Mouse (Mus musculus) spleen, adult 18-20 months (tissue): ENCODE measurements around the gene Gm42906.

Experiments
- DNase-seq, 2 experiments: peaks; one replicate each; pipeline ENCODE4 v3.0.0; 2022; ENCODE audit warnings: mixed read lengths in 2 of 2

Gene Gm42906

DNA sequence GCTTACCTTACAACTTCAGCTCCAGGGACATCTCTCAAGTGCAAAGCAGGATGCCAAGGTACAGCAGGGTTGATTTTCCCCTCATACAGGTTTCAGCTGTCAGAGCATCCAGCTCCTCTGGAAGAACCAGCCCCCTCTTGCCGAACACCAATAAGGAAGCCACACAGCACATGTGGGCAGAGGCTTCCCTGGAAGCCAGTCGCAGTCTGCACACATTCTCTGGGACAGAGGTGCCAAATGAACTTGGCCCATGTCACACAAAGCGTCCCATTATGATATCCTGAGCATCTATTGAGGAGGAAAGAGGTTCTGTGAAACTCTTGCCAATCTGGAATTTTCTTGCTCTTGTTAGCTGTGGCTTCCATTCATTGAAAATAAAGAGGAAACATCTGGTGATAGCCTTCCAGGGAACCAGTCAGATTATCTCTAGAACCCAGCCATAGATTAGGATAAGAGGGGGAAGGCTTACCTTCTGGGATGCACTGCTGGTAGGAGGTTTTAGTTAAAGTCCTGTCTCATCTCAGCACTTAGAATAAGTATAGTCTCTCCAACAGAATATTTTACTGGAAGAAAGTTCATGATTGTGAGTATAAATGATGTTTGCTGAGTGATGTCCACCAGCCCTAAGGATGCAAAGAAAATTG is at the start of gene Gm42906:
Gene Gm42906, minus strand, starts transcription at position 51 of the 644 bp plus-strand sequence.
- DNase-seq = no peak

DNA sequence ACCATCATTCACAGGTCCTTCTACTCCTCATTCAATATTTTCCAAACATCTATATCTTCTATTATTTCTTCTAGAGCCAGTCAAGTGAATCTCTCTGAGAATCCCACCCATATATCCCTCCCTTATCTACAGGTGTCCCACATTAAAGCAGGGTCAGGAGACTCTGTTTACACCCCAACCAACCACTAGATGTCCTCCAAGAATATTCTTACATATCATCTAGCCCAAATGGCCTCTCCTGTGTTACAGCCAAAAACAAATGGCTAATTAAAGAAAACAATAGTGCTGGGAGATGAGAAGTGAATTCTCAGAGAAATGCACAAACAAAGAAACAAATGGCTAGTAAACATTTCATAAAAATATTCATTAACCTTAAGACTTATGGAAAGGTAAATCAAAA is 17.7 kb upstream of the Gm42906 start:
- DNase-seq = no peak

DNA sequence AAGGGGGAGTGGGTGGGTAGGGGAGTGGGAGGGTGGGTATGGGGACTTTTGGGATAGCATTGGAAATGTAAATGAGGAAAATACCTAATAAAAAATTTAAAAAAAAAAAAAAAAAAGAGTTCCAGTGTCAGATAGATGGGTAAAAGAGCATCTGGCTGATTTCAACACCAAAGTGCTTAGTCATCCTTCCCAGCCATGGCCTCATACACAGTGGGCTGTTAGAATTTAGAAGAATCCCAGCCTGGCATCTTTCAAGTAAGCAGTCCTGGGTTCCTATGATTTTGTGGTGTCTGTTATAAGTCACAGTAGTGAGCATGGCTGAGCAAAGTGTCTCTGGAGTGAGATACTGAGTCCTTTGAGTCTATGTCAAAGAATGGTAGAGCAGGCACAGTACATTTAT is 7.1 kb upstream of the Gm42906 start:
- no peak for DNase-seq

DNA sequence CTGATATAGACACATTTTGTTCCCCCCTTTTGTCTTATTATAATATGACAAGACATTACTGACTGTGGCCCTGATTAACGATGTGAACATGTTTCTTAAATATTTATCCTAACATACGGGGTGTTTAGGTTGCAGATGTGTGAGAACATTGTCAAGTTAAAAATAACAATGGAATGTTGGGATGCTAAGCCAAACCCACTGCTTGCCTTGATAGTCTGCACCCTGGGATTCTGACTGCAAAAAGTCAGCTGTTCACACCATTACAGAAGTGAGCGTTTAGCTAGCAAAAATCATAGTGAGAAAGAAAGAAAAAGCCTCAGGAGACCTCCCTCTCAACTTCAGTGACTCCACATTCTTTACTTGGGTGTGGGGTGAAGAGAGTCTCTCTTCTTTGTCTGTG is 1.5 kb downstream of the Gm42906 start:
- no peak for DNase-seq

DNA sequence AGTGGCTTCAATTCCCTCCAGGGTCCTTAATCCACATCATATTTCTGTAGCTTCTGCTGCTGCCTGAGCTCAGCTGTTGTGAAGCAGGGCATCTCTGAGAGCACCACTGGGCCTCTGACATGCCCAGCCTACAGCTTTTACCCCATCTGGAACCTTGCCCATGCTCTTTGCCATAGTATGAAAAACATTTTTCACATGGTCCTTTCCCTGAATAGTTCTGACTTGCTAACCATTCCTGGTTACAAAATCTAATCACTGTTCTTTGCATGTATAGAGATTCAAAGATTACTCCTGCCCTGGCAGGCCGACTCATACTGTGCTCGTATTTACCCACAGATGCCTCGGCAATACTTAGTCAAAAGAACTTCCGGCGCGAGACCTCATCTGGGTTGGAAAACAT is 5.3 kb downstream of the Gm42906 start:
- DNase-seq = no peak

DNA sequence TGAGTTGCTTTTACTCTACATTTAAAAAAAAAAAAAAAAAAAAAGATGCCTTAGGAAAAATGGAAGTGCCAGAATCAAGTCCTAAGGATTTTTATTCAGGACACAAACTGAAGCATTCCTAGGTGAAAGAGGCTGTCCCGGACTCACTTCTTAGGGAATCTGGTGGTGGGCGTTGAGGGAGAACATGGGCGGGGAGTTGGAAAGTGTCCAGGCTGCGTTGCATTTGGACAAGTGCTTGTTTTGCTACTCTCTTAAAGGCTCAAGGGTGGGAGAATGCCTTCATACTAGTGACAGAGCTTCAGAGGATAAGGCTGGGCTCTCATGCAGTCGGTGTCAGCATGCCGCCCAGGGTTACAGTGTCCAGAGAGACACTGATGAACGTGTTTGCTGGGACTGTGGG is 6.1 kb downstream of the Gm42906 start:
- DNase-seq = no peak

DNA sequence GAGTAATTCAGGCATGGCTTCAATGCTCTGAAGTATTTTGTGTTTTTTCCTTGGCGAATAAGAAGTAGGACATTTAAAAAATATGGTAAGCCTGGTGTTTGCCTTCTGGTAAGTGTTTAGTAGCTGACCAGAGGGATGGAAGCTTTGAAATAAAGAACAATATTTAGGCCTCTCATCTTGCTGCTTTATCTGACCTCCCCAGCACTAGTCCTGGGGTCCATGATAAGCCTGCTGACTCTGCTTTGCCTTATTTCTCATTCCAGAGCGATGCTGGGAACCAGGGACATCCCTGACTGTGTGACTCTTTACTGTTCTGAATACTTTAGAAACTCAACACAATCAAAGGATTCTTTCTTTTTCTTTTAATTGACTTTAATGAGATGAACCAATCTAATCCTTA is 9.4 kb downstream of the Gm42906 start:
- DNase-seq = no peak

DNA sequence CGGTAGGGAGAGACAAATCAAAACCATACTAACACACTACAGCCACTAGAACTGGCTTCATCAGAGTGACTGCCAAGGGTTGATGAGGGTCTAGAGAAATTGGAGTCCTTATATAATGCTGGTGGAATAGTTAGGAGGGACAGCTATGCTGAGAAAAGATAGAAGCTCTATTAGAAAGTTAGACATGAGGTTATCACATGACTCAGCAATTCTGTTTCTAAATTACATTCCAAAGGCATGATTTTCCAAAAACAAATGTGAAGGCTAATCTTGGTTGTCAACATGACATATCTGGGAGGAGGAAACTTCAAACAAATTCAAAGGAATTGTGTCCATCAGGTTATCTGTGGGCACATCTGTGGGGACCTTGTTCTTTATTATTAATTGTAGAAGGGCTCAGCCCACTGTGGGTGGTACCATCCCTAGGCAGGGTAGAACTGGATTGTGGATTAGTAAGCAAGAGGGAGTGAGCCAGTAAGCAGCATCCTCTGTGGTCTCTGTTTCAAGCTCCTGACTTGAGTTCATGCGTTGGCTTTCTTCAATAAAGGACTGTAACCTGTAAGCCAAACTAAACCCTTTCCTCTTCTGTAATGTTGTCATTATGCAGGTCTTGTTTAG is 10.4 kb downstream of the Gm42906 start:
- no peak for DNase-seq

DNA sequence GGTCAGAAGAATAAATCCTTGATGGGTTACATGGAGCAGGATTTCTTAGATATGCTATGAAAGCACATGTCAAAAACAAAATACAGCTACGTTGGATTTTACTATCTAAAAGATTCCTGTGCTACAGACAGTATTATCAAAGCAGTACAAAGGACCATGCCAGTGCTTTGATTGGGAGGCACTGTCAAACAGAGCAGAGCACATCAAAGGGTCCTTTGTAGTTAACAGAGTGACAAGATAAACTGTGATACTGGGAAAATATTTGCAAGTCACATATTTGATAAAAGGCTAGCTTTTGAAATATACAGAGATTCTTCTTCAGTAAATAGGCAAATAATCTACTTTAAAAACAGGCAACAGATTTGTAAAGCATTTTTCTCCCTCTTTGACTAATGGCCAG is 11.0 kb downstream of the Gm42906 start:
- DNase-seq = no peak

DNA sequence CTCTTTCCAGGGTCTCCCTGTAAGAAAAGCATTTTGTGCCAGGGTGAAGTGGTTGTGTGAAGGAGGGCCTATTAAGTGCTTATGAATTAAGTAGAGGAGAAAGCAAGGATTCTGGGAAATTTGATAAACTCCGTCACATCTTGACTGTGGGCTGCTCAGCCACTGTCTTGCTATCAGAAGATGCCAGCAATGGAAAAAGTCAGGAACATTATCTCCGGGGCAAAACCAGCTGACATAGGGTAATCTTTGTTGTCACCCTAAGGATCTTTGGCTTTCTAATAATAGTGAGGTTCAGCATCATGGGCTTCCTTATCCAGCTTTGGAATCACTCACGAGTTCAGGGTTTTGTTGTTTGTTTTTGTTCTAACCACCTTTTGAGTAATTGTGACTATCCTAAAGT is 14.3 kb downstream of the Gm42906 start:
- no peak for DNase-seq

DNA sequence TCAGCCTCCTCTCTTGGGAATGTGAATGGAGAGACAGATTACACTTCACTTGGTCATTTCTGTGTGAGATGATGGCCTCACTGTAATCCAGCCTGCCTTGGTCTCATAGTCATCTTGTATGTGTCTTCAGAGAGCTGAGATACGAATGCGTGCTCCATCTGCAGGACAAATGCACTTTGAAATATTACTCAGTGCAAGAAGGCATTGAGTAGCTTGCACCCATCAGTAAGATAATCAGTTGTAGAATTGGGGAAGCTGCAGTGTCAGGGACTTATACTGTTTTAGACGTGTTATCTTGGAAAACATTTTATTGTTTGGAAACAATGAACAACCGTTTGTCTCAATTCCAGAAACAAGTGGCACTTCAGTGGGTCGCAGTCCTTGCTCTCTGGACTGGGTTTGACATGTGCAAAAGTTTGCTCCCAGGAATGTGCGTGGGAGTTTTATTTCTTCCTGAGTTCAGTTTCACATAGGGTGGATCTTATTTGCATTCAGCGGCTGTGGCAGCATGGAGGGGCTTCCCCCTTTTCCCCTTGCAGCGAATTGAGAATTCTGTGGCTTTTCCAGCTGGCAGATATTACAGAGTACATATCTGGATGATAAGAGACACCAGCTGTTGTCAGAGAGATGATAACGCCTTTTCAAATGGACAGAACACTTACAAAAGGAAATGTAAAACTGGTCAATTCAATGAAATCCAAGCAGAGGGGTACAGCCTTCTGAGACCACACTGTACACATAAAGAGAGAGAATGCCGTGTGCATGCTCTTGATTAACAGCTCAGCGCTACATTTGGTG is 15.1 kb downstream of the Gm42906 start:
- no peak for DNase-seq

DNA sequence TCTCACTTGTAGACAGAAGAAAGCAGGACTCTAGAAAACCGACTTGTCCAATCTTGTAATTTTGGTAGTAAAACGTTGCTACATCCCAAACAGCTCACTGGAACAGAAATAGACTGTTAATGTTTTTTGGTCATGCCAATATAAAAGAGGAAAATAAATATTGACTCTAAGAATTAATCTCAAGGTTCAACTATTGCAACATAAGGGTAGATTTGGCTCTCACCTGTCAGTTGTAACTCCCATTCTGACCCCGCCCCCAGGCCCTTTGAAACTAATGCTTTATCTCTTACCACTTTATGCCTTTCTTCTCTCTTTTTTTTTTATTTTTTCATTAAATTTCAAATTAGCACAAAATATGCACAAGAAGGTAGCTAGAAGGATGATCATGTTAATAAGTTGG is 18.0 kb downstream of the Gm42906 start:
- DNase-seq = no peak

DNA sequence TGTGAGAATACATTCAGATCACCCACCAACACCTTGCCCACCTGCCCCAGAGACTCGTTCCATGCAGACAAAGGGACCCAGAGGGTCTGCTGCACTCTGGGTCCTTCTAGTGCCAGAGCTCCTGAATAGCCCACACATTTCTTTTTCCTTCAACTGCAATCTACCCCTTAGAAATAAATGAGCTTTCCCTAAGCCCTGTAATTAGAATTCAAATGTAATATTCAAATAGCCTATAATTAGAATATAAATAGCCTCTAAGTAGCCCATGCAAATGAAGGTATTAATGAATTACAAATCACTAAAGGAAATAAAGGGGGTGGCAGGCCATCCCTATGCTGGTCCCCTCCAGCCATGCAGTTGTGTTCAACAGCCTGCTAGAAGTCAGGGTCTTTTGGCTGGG is 18.7 kb downstream of the Gm42906 start:
- DNase-seq = no peak

DNA sequence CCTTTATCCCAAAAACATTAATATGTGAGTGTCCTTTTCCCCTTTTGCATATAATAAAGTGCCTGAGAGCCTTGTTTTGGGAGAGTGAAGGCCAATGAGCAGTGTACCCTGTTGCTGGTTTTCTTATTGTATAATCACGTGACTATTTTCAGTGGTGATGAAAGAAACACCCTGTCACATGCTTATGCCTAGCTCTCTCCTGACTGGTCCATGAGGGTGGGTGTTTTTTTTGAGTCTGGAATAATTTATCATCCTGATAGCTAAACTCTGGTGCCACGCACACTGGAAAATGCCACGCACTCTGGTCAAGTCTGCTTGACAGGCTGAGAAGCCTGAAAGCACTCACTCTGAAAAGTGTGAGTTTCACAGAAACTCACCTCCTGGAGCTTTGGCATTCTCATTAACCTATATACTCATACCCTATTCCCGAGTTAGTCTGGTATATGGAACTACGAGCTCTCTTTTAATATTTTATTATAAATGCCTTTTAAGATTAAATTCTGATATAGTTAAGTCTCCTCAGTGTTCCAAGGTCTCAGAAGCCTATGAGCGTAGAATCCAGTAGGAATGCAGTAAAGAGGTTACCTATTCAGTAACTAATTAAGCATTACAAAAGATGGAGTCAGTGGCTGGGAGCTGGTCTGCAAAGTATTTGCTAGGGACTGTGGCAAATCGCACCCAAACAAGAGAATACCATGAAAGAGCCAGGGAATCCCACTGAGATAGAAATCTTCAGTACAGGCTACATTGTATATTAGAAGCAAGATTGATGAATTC is 19.7 kb downstream of the Gm42906 start:
- DNase-seq = no peak

DNA sequence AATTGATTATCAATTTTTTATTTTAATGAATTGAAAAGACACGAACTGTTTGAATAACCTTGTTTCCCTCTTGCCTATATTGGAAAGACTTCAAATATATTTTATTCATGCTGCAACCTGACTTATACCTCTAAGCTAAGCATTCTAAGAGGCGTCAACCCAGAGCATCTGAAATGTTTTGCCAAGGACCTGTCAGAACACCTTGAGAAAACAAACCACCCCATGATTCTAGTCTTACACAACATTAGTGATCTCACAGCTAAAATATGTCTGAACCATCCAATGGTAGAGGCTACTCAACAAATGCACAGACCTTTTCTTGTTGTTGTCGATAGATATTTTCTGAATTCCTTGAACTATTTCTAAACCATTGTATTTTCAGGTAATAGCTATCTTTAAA is 20.5 kb downstream of the Gm42906 start:
- no peak for DNase-seq

DNA sequence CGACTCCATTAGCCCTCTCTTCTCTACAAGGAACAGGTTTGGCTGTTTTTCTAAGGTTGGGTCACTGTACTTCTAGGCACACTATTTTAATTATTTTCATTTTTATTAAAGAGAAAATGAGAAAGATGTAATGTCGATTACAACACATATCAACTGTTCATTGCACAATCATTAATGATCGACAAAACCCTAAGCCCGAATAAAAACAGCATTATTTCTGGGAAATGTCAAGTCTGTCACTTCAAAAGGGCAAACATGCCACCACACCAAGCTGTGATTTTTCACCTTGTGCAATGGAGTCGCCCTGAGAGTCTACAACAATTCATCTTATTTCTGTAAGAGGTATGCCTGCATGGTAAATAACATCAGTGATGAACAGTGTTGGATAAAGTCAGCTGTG is 21.7 kb downstream of the Gm42906 start:
- no peak for DNase-seq

DNA sequence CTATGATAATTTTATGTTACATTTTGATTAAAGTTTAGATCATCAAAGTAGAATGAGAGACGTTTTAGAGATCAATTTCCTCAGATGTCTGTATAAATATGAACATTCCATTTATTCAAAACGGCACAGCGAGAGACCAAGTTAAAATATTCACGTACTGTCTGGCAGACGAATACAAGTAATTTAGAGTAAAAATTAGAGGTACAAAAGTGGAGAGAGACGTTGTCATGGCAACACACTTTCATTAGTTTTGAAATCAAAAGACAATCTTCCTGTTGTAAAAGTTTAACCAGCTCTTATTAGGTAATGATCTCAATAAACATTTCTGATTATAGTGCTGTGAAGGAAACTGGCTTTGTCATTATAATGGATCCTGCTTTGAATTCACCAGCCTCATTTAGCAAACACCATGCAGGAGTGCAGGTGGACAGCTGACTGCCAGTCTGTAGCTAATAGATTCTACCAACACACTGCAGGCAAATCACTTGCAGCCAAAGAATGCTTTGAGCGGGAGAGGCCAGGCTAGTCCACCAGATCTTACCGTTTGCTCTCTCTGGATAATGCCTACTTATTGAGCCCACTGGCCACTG is 22.6 kb downstream of the Gm42906 start:
- no peak for DNase-seq

DNA sequence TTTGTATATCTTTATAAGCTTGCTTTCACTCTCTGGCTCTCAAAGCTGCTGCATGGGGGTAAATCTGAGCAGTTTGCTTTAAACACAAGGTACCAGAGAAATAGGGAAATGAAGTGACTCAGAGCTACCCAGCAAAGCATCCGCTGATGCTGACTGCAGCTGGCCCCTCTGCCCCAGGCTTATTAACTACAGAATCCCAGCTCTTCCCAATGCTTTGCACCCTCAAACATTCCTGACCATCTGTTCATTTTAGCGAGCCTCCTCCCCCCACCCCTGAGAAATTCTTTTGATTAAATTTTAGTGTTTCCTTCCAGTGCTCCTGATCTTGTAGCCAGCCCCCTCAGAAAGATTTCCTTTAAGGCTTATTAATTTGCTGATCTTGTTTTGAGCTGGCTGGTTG is 24.4 kb downstream of the Gm42906 start:
- no peak for DNase-seq

DNA sequence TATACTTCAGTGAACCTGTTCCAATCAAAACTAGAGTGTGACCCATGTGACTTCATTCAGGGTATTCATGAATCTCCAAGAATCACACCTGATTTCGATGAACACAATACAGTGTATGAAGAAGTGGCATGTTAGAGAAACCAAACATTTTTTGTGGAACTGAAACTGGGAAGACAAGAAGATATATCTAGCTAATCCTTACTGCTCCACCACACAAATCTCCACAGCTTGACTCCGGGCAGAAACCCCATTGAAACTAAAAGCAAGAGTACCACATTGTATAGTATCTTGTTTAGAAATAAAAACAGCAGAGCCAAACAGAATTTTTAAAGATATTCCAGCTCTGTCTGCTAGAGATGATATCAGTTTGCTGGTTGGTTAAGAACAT is 27.4 kb downstream of the Gm42906 start:
- DNase-seq = no peak

DNA sequence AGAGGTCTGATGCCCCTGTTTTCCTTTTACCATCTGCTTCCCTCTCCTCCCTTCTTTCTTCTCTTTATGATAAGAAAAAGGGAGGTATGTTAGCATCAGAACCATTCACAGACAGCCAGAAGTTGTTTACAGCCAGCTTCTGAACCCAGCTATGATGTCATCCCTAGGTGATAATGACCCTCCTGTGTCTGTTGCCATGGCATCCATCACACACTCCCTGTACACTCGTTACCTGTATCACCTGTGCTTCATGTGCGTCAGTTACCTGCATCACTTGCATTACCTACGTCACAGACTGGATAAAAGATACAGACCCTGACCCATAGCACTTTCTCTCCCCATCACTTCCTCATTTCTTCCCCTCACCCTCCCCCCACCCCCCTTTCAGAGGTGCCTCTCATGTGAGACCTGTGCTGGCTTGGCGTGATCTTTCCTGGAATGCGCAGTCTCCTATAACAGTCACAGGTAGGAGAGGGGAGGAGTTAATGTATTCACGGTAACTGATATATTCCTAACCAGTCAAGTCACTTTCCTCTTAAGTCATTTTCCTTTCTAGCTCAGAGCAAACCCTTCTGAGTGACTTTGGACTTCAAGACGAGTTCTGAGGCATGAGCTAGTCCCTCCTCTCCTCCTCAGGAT is 27.9 kb downstream of the Gm42906 start:
- DNase-seq = no peak

DNA sequence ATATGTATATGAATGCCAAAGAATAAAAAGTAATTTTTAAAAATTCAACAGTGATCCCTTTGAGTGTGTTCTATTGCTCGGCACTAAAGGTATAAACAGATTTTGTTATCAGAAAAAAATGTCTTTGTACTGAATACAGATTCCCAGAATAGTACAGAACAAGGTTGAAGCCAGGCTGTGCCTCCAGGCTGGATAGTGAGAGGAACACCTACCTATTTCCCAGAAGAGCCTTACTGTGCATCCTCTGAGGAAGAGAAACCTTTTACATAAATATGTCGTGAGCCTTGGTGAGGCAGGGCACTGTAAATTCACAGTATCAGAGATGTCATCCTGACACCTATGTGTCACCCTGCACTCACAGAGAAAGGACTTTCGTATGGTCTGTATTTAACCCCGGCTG is 31.8 kb downstream of the Gm42906 start:
- DNase-seq = no peak

DNA sequence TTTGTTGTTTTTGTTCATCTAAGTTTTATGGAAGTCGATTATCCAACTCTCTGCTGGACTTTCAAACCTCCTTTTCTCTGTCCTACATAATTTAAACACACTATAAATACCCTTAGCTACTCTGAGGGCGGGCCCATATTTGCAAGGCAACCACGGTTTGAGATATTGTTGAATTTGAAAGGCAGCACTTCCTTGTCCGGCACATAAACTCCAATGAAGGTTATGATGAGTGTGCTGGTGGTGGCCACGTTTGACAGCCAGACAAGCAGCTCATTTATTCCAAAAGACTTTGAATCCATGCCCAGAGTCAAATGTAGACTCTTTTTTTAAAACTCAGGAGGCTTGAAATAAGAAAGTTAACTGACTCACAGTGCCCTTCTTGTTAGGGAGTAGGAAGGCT is 33.3 kb downstream of the Gm42906 start:
- DNase-seq = no peak
